Mouse (Mus musculus) urinary bladder, adult 18-20 months (tissue): Measurements from ENCODE around the gene Vmn1r114.
"Not testable (repeated sequence)": the region's sequence is repeated elsewhere in the genome, so short reads cannot be mapped to it uniquely, and the experiment has no call there.

ENCODE experiments used
- DNase-seq, 2 experiments: peaks; one replicate each; pipeline ENCODE4 v3.0.0; 2022; ENCODE audit warnings: low spot score in 2 of 2, mixed read lengths in 2 of 2

Gene Vmn1r114

DNA sequence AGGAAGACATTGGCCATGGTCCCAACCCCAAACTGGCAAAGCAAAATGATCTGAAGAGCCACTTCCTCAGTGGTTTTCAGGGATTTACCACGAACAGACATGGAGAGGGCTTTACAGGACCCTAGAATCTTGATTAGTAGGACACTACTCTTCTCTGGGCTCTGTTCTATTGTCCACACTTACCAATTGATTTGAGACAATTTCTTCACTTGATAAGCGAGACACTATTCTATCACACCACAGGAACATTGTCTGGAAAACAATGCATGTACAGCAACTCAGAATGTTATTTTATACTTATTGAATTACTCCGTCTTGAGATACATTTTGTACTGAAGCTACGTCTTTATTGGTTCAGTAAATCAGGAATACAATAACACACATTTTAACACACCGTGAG lies at the start of gene Vmn1r114:
Gene Vmn1r114 (minus strand): TSS at position 101 of the 400 bp plus-strand sequence.
- DNase-seq: not testable (repeated sequence)

DNA sequence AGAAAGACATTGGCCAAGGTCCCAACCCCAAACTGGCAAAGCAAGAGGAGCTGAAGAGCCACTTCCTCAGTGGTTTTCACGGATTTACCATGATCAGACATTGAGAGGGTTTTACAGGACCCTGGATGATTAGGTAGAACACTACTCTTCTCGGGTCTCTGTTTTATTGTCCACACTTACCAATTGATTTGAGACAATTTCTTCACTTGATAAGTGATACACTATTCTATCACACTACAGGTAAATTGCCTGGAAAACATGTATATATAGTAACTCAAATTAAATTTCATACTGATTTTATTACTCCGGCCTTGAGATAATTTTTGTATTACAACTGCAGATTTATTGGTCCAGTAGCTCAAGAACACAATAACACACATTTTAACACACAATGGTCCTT lies 32.9 kb upstream of the Vmn1r114 start, which contains the start of gene Vmn1r115:
Gene Vmn1r115 (minus strand): TSS at position 101 of the 400 bp plus-strand sequence.
- not testable (repeated sequence) for DNase-seq

DNA sequence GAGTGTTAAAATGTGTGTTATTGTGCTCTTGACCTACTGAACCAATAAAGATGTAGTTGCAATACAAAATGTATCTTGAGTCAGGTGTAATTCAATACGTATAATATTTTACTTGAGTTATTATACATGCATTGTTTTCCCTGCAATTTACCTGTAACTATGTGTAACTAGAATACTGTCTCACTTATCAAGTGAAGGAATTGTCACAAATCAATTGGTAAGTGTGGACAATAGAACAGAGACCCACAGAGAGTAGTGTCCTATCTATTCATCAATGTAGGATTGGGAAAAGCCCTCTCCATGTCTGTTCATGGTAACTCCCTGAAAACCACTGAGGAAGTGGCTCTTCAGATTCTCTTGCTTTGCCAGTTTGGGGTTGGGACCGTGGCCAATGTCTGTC lies 25.0 kb downstream of the Vmn1r114 start, which contains the start of gene Vmn1r113:
Gene Vmn1r113 (plus strand): TSS at position 301 of the 400 bp plus-strand sequence.
- not testable (repeated sequence) for DNase-seq

- not testable (repeated sequence) for DNase-seq
Observed at GRCm38 (mm10) chr7:20770885-20771284, 41.1 kb downstream of the Vmn1r114 start, which contains the start of gene Vmn1r112. Vmn1r112 (plus strand) TSS chr7:20771185.
